Mouse (Mus musculus): ENCODE measurements around the gene Ggta1. TPM values are rescaled to one million over a fixed set of nuclear protein-coding genes. Genes with fewer than 3 reads are reported as not detected.

Gene Ggta1
- total and polyA plus RNA-seq, 2 experiments from 2014 or later: 3.2 to 11.8 TPM

DNA sequence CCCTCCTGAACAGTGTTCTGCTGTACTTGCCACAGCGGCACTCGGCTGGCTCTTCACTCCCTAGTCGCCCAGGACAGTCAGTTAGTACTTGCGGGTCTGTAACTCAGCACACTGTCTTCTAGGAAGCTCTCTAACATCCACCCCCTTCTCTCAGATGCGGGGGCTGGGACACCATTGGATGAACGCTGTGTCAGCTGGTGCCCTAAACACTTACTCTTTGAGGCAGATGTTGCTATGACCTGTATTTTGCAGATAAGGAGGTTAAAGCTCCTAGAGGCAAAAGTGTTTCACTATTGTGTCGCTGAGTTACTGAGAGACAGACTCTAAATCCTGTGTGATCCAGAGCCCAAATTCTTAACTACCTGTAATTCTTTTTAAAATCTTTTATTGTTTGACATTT, 36.4 kb upstream of the Ggta1 start:
- H3K36me3 ChIP-seq (ENCODE audit: insufficient read depth, low read length): no peaks in the 10 kb centered on the region
- ATAC-seq (no peak), DNase-seq (ENCODE audit: low spot score) (no peak)
- H3K9me3 ChIP-seq (ENCODE audit: low read length): no peaks in the 10 kb centered on the region
- H3K4me3 ChIP-seq (ENCODE audit: low read length): no peak overlapping the region
- H3K9ac ChIP-seq (replicated peaks; ENCODE audit: low read length): no peak overlapping the region
- no peak overlapping the region for H3K27ac ChIP-seq
- no peaks in the 10 kb centered on the region for H3K4me1 ChIP-seq (ENCODE audit: insufficient read depth, low read length)
- H3K4me2 ChIP-seq (ENCODE audit: low read depth, low read length): no peak overlapping the region
- no peaks in the 10 kb centered on the region for H3K27me3 ChIP-seq (ENCODE audit: insufficient read depth, low read length)
- WGBS: 87% methylated on average over 7 of the region's 7 CpGs
- no peak for TF ChIP-seq CTCF (IDR thresholded peaks at IDR 0.05; ENCODE audit: low read depth)

DNA sequence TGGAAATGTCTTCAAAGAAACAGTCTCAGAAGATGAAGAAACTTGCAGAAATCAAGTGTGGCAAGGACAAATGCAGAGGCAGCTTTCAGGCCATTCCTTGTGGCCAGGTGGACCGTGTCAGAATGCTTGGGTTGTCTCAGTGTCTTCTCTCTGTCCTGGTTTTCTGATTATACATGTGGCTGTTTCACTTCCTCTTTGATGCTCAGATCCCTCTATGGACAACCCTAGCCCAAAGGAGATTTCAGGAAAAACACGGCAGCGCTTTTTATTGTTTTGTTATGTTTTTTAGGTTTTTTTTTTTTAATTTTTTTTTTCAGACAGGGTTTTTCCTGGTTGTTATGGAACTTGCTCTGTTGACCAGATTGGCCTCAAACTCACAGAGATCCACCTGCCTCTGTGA, 35.9 kb upstream of the Ggta1 start:
- Histone ChIP-seq H3K27ac (no peak overlapping the region), H3K27me3 (ENCODE audit: insufficient read depth, low read length) (no peaks in the 10 kb centered on the region), H3K36me3 (ENCODE audit: insufficient read depth, low read length) (no peaks in the 10 kb centered on the region), H3K4me1 (ENCODE audit: insufficient read depth, low read length) (no peaks in the 10 kb centered on the region), H3K9me3 (ENCODE audit: low read length) (no peaks in the 10 kb centered on the region), H3K4me2 (ENCODE audit: low read depth, low read length) (no peak overlapping the region), H3K4me3 (ENCODE audit: low read length) (no peak overlapping the region), H3K9ac (replicated peaks; ENCODE audit: low read length) (no peak overlapping the region)
- no peak for DNase-seq (ENCODE audit: low spot score)
- no peak for ATAC-seq
- 92% methylated on average over 3 of the region's 3 CpGs for WGBS
- no peak for TF ChIP-seq CTCF (IDR thresholded peaks at IDR 0.05; ENCODE audit: low read depth)

DNA sequence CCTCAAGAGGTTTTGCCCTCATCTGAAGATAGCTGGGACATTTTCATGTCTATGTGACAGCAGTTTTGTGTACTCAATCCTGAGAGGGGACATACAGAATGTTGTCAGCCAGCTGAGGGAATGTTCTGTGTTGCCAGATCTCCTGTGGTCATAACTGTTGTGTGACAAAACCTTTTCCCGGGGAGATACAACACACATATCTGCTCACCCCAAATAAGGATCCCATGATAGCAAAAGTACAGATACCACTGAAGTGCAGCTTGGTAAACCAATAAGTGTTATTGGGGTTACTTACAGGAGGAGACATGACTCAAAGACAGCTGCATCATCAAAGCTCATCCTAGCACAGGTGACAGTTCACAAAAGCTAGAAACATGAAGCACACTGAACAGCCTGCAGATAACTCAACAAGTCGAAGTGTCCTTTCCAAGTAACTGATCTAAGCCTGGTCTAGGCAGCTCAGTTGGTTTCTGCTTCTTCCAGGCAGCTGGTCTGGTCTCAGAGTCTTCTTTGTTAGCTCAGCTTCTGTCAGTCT, 34.7 kb upstream of the Ggta1 start:
- Histone ChIP-seq H3K27ac (no peak overlapping the region), H3K9me3 (ENCODE audit: low read length) (no peaks in the 10 kb centered on the region), H3K4me2 (ENCODE audit: low read depth, low read length) (no peak overlapping the region), H3K9ac (replicated peaks; ENCODE audit: low read length) (no peak overlapping the region), H3K4me1 (ENCODE audit: insufficient read depth, low read length) (no peaks in the 10 kb centered on the region), H3K27me3 (ENCODE audit: insufficient read depth, low read length) (no peaks in the 10 kb centered on the region), H3K36me3 (ENCODE audit: insufficient read depth, low read length) (no peaks in the 10 kb centered on the region), H3K4me3 (ENCODE audit: low read length) (no peak overlapping the region)
- 81% methylated on average over 2 of the region's 2 CpGs for WGBS
- no peak for TF ChIP-seq CTCF (IDR thresholded peaks at IDR 0.05; ENCODE audit: low read depth)
- no peak for DNase-seq (ENCODE audit: low spot score)
- ATAC-seq: no peak

DNA sequence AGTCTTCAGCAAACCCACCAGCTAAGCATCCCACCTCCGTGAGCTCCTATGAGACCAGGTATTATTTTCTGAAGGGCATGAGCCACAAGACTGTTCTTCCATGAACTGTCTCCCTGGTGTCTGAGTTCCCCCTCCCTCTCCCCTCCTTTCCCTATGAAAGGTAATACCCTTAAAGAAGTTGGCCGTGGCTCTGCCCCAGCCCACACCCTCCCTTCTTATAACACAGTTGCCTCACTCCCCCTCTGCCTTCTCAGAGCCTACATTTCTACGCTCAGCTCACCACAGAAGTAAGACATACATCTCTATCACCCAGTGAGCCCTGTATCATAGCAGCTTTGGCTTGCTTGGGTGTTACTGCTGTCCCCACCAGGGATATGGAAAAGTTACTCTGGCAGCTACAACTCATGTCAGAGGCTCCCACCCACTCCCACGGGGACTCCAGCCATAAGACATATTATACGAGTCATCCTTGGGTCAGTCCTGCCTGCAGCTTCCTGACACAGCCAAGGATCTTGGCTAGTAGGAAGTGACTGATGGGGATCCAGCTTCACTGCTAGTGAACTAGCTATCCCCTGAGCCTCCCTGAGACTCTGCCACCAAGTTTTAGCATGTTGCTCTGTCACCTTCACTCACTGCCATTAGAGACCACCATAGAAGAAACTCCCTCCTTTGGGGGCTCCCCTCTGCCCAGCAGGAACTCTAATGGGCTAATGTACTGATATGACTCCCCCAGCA, 33.4 kb upstream of the Ggta1 start:
- DNase-seq (ENCODE audit: low spot score) (no peak), ATAC-seq (no peak)
- Histone ChIP-seq H3K36me3 (ENCODE audit: insufficient read depth, low read length) (no peaks in the 10 kb centered on the region), H3K27me3 (ENCODE audit: insufficient read depth, low read length) (no peaks in the 10 kb centered on the region), H3K4me2 (ENCODE audit: low read depth, low read length) (no peak overlapping the region), H3K27ac (no peak overlapping the region), H3K9ac (replicated peaks; ENCODE audit: low read length) (no peak overlapping the region), H3K4me3 (ENCODE audit: low read length) (no peak overlapping the region), H3K4me1 (ENCODE audit: insufficient read depth, low read length) (no peaks in the 10 kb centered on the region), H3K9me3 (ENCODE audit: low read length) (no peaks in the 10 kb centered on the region)
- 82% methylated on average over 5 of the region's 5 CpGs for WGBS
- no peak for TF ChIP-seq CTCF (IDR thresholded peaks at IDR 0.05; ENCODE audit: low read depth)

DNA sequence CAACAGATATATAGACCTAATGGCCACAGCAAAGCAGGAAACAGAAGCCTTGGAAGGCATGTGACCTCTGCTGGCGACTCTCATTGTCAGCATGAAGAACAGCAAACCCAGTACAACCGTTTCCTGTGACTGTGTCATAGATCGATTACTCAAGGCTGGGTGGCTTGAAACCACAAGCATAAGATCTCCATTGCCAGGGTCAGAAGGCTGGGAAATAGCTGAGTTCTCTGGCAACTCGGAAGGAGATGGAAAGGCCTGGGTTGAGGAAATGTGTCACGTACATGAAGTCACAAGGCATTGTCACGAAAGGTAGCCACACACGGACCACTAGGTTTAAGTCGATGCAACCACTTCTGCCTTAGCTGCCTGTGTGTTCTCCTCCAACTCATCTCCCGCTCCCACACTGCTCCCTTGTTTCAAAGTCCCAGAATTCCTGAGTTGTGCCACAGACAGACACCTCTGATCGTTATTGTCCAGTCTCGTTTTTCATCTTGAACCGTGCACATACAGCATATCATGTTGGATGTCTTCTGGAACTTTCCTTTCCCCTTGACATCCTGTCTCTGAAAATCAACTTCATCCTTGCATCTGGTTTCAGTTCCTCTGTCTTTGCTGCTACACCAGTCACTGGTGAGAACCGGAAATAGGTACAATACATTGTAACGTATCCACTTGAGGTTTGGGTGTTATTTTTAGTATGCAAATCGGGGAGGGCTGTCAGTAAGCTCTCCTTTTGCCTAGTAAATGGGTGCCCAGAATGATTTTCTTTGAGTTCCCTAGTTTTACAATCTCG, 32.7 kb upstream of the Ggta1 start:
- ATAC-seq: no peak
- Histone ChIP-seq H3K4me2 (ENCODE audit: low read depth, low read length) (no peak overlapping the region), H3K4me3 (ENCODE audit: low read length) (no peak overlapping the region), H3K4me1 (ENCODE audit: insufficient read depth, low read length) (no peaks in the 10 kb centered on the region), H3K27me3 (ENCODE audit: insufficient read depth, low read length) (no peaks in the 10 kb centered on the region), H3K9ac (replicated peaks; ENCODE audit: low read length) (no peak overlapping the region), H3K36me3 (ENCODE audit: insufficient read depth, low read length) (no peaks in the 10 kb centered on the region), H3K9me3 (ENCODE audit: low read length) (no peaks in the 10 kb centered on the region), H3K27ac (no peak overlapping the region)
- no peak for TF ChIP-seq CTCF (IDR thresholded peaks at IDR 0.05; ENCODE audit: low read depth)
- DNase-seq (ENCODE audit: low spot score): no peak
- 85% methylated on average over 16 of the region's 16 CpGs for whole genome bisulfite sequencing

DNA sequence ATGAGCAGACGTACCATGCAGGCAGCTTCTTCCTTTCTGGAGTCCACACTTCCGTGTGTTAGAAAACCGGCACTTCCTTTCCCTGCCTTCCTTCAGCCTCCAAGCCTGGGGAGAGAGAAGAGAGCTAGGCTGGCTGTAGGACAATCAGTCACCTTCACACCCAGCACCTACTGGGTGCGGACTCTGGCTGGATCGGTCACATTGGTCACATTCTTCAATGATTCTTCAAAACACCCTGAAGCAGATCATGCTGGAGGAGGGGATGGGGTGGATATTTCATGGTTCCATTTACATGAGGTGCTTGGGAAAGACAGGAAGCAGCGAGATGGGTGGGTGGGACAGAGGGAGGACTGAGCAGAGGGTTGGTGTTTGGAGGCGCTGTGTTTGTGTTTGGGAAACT, 30.5 kb upstream of the Ggta1 start:
- 94% methylated on average over 7 of the region's 7 CpGs for WGBS
- DNase-seq (ENCODE audit: low spot score) (no peak), ATAC-seq (no peak)
- H3K9me3 ChIP-seq (ENCODE audit: low read length): no peaks in the 10 kb centered on the region
- no peaks in the 10 kb centered on the region for H3K4me1 ChIP-seq (ENCODE audit: insufficient read depth, low read length)
- no peak overlapping the region for H3K4me2 ChIP-seq (ENCODE audit: low read depth, low read length)
- no peaks in the 10 kb centered on the region for H3K36me3 ChIP-seq (ENCODE audit: insufficient read depth, low read length)
- H3K27ac ChIP-seq: no peak overlapping the region
- TF ChIP-seq CTCF (IDR thresholded peaks at IDR 0.05; ENCODE audit: low read depth): no peak
- no peak overlapping the region for H3K4me3 ChIP-seq (ENCODE audit: low read length)
- no peak overlapping the region for H3K9ac ChIP-seq (replicated peaks; ENCODE audit: low read length)
- H3K27me3 ChIP-seq (ENCODE audit: insufficient read depth, low read length): no peaks in the 10 kb centered on the region
